ENCODE assay signal across 8 mouse cellular contexts in the genomic region with DNA sequence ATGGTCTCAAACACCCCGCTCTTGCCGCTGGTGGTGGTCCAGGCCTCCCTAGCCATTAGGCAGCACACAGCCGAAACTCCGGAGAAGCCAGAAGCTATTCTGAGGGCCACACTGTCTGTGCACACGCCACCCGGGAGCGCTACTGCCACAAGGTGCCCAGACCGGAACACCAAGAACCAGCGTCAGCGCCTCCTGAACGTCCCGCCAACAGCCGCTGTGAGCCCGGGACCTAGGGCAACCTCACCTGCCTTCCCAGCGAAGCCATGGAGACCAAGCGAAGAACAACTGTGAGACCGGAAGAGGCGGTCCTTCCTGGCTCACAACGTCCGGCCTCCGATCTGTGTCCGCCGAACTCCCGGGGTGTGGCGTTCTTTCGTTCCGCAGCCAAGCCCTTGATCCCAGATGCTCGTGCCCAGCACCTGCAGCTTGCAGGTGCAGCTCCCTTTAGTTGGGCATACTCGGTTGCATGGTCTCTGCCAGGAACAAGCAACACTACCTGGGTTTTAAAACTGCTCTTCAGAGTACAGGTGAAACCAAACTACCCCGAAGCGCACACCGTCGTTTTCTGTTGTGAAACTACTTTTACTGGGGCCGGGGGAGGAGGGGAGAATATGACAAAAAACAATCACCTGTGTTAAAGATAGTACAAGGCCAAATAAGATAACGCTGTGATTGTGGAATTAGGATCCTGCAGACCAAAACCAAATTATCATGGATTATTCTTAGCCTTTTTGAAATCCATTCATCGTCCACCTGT. TPM values are rescaled to one million over a fixed set of nuclear protein-coding genes. Genes with fewer than 3 reads are reported as not detected.
A peak's percentile ranks its signal among the peaks of the same experiment; 100 is the strongest.
DNase-seq lines count a peak whose midpoint lies in the region; ATAC-seq lines count a peak whose summit lies in the region.

A gene (minus strand): TSS at position 335 of the 757 bp plus-strand sequence.

- peaks cover 7% of the 10 kb centered on the region; the same call in 1 of the 2 replicates for H3K4me1 ChIP-seq in lung, embryonic 16.5 days (replicated peaks; ENCODE audit: control insufficient read depth, insufficient read depth, low read length)

- H3K36me3 ChIP-seq in lung, embryonic 16.5 days (ENCODE audit: control insufficient read depth, insufficient read depth, low read length), result peaks cover 14% of the 10 kb centered on the region

- WGBS in lung, embryonic 16.5 days, result 6% methylated on average over 36 of the region's 36 CpGs

- peak within 1 kb of the TSS; percentile 94 for H3K9ac ChIP-seq in lung, embryonic 16.5 days (ENCODE audit: low read length)

- peak within 1 kb of the TSS; percentile 97 for H3K4me3 ChIP-seq in lung, embryonic 16.5 days (ENCODE audit: low read length)

- no peaks in the 10 kb centered on the region for H3K9me3 ChIP-seq in lung, embryonic 16.5 days (ENCODE audit: control insufficient read depth, low read length)

- H3K27ac ChIP-seq in lung, embryonic 16.5 days (ENCODE audit: low read length), result peak within 1 kb of the TSS; percentile 65; the same call in 1 of the 2 replicates

- peak within 1 kb of the TSS; percentile 88 for H3K4me2 ChIP-seq in lung, embryonic 16.5 days (ENCODE audit: low read depth, low read length)

- H3K27me3 ChIP-seq in lung, embryonic 16.5 days (ENCODE audit: control insufficient read depth, insufficient read depth, low read depth, low read length), result no peaks in the 10 kb centered on the region

- ATAC-seq in hematopoietic stem cell, adult 5-6 weeks (replicated peaks in 1 of 2; ENCODE audit: insufficient read depth in 1 of 2, low FRiP score in 2 of 2, low TSS enrichment in 1 of 2, low read depth in 1 of 2, poor library complexity in 2 of 2, severe bottlenecking in 2 of 2), result peak; percentile 96 to 99
- ATAC-seq in lung, embryonic 16.5 days (ENCODE audit: low read depth), result peak; percentile 92

- DNase-seq in MN1 (ENCODE audit: low spot score), result peak; percentile 83
- DNase-seq in cerebellum, adult 8-10 months, result peak; percentile 82
- peak; percentile 85 for DNase-seq in forelimb bud, embryonic 11.5 days (ENCODE audit: low read depth, low spot score)
- DNase-seq in layer of hippocampus, adult 9-10 months (ENCODE audit: low spot score), result peak; percentile 24
- peak; percentile 49 for DNase-seq in ovary, postnatal 10 days (ENCODE audit: low spot score)
- peak; percentile 66 to 76 for DNase-seq in thymus, postnatal 10 days (ENCODE audit: low spot score in 2 of 2)

RNA-seq across cellular contexts. Expression of the gene that starts here (rescaled TPM):
- total RNA-seq in hematopoietic stem cell, adult 5-6 weeks (2017), result 35.3 and 36.8 TPM in 2 replicates
- 34.2 and 36.4 TPM in 2 replicates for polyA plus RNA-seq in lung, embryonic 16.5 days (2015; fragmentation: Nextera tagmentation; extraction: Ambion mirVana)

Comparison
In these comparisons a context has a peak if more than half of its experiments do, and no peak if none do; other contexts are left out.
1. Peak in every context shown above with its lines: DNase-seq, ATAC-seq, H3K4me3 ChIP-seq and H3K27ac ChIP-seq.
2. DNase-seq: peak in every context shown above with its lines; median percentile 85 in forelimb bud, embryonic 11.5 days; 83 in MN1; 82 in cerebellum, adult 8-10 months; 71 in thymus, postnatal 10 days; 49 in ovary, postnatal 10 days; 24 in layer of hippocampus, adult 9-10 months.